Mouse (Mus musculus): Measurements from ENCODE around the gene Gpi1.
"Not testable (repeated sequence)": the region's sequence is repeated elsewhere in the genome, so short reads cannot be mapped to it uniquely, and the experiment has no call there.

Gpi1 gene

DNA sequence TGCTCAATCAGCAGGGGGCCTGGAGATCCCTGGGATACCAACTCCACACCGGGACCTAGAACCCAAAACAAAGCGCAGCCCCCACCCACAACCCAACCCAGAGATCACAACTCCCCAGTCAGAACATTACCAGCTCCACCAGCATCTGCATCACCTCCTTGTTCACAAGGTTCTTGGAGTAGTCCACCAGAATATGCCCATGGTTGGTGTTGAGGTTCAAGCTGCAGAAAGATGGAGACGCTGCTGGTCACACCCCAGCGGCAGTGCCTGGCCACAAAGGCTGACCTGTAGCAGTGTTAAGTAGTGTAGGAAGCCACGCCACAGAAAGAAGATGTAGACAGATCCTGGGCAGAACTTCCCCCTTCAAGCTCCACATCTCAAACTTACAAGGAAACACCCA is 983 bp downstream of the Gpi1 start:
- DNase-seq, result no peak

DNA sequence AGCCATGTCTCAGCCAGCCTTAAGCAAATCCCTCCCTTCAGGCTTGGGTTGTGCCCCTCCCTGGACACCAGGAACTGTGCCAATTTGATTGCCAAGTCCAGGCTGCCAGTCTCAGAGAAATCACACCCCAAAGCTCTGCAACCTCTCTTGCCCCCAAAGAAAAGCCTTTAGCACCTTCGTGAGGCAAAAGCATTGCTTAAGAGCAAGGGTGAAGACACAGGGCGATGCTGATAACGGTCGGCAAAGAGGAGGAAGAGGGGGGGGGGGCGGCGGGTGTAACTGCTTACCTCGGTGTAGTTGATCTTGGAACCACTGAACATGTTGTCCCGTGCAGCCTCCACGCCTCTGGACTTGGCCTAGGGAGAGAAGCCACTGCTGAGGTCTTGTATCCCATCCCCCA is 1.5 kb downstream of the Gpi1 start:
- peak; percentile 57 to 66 for DNase-seq

DNA sequence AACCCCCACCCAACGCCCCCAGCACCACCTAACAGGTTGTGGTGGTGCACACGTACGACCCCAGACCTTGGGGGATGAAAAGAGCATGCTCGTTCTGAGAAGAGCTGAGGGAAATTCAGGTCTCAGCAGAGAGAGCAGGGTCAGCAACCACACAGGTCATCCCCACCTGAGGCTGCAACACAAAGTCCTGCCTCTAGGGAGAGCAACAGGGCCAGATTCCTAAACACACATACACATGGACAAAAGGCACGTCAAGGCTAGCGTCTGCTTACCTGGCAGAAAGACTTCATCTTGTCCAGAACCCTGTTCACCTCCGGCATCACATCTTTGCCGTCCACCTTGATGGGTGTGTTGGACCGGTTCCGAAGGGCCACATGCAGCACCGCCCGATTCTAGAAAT is 3.3 kb downstream of the Gpi1 start:
- DNase-seq, result no peak

DNA sequence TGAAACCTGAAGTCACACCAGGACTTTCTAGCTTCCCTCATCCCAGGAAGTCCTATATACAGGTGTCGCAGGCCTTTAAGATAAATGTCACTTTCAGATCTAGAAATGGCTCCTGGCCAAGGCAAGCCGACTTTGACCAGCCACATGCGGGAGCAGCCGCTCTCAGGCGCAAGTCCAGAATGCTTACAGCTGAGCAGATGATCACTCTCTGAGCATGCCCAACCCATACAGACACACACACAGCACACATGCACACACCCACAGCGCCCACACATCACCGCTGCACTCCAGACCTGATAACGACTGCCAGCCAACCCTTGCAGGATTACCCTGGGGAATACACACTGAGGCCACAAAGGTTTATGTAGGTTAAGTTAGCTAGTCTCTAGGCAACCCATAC is 4.0 kb downstream of the Gpi1 start:
- no peak for DNase-seq

GRCm38 (mm10) chr7:34224308-34224707 is 5.8 kb downstream of the Gpi1 start:
- no peak for DNase-seq

DNA sequence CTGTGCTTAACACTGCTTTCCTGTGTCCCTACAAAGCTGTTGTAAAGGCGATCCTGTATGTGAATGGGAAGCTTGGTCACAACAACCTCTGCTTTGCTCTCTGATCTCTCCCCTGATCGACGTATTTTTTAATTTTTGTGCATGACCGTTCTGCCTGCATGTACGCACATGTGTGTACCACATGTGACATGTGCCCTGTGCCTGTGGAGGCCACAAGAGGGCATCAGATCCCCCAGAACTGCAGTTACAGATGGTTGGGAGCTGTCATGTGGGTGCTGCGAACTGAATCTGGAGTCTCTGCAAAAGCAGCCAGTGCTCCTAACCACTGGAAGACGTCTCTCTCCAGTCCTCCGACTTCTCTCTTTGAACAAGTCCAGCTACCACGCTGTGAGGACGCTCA is 7.8 kb downstream of the Gpi1 start:
- DNase-seq, result no peak

- DNase-seq, result no peak
Observed at GRCm38 (mm10) chr7:34221594-34222250, 8.4 kb downstream of the Gpi1 start.

GRCm38 (mm10) chr7:34218496-34218895 is 11.6 kb downstream of the Gpi1 start:
- DNase-seq, result no peak

DNA sequence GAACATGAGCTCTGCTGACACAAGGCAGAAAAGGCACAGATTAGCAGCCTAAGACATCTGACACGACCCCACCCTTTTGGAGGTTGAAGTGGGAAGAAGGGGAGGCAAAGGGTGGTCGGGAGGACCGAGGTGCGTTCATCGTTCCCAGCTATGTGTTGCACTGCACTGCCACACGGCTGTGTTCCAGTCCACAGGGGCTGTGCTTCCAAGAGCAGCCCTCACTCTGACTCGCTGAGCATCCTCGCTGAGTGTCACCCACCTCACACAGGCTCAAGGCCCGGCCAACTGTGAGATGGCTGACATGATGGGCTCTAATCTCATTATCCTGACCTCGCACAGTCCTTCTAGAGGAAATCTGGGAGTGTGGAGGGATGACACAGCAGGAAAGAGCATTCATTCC is 13.7 kb downstream of the Gpi1 start:
- DNase-seq, result no peak

GRCm38 (mm10) chr7:34215481-34215880 is 14.7 kb downstream of the Gpi1 start:
- DNase-seq, result no peak

- no peak for DNase-seq
Observed at GRCm38 (mm10) chr7:34214644-34215043, 15.5 kb downstream of the Gpi1 start.

- DNase-seq, result no peak
Observed at GRCm38 (mm10) chr7:34213281-34213680, 16.9 kb downstream of the Gpi1 start.

GRCm38 (mm10) chr7:34208027-34208745 is 21.9 kb downstream of the Gpi1 start:
- DNase-seq, result no peak

DNA sequence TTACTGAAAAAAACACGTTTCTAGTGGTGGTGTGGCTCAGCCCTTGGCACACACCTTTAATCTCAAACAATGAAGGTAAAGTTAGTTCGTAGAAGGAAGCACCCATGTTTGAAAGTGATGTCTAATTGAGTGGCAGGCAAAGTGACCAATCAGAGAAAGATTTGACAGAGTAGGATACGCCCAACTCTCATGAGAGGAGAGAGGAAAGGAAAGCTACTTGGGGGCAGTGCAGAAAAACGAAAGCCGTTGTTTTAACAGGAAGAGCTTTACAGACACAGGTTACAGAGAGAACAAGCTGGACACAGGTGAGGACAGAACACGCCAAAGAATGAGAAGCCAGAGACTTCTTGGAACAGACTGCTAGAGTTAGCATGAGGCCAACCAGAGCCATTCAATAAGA is 23.8 kb downstream of the Gpi1 start:
- no peak for DNase-seq

DNA sequence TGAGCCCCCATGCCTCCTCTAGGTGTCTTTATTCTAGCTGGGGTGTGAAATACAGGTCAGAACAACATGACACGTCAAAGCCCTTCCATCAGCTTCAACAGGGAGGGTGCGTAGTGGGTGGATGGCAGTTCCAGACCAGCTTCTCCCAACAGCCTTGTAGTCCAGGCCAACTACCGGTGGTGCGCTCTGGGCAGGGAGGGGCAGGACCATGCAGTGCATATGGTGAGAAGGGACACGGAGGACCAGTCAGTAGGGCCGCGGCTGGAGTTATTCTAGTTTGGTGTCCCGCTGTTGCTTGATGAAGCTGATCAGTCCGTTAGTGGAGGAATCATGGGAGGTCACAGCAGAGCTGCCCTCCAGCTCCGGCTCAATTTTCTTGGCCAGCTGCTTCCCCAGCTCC is 28.0 kb downstream of the Gpi1 start:
- not testable (repeated sequence) for DNase-seq

DNA sequence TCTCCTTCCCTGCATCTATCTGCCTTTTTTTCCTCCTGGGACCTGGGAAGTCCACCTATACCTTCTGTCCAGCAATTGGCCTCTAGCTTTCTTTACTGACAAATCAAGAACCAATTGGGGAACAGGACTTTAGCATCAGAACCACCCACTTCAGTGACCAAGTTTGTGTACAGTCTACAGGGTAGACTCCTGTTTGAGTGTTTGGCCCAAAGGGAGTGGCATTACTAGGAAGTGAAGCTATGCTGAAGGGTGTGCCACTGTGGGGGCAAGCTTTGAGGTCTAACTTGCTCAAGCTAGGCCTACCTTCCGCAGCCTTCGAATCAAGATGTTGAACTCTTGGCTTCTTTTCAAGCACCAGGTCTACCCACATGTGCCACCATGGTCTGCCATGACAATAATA is 29.3 kb downstream of the Gpi1 start:
- no peak for DNase-seq

- DNase-seq, result no peak
Observed at GRCm38 (mm10) chr7:34198346-34198745, 31.8 kb downstream of the Gpi1 start.

GRCm38 (mm10) chr7:34196132-34197128 is 33.7 kb downstream of the Gpi1 start, which contains the start of gene Pdcd2l:
Pdcd2l (minus strand) TSS chr7:34196661.
- peak; percentile 90 to 94 for DNase-seq

- DNase-seq, result no peak
Observed at GRCm38 (mm10) chr7:34195632-34196031, 34.5 kb downstream of the Gpi1 start.

GRCm38 (mm10) chr7:34192825-34193224 is 37.3 kb downstream of the Gpi1 start:
- no peak for DNase-seq

DNA sequence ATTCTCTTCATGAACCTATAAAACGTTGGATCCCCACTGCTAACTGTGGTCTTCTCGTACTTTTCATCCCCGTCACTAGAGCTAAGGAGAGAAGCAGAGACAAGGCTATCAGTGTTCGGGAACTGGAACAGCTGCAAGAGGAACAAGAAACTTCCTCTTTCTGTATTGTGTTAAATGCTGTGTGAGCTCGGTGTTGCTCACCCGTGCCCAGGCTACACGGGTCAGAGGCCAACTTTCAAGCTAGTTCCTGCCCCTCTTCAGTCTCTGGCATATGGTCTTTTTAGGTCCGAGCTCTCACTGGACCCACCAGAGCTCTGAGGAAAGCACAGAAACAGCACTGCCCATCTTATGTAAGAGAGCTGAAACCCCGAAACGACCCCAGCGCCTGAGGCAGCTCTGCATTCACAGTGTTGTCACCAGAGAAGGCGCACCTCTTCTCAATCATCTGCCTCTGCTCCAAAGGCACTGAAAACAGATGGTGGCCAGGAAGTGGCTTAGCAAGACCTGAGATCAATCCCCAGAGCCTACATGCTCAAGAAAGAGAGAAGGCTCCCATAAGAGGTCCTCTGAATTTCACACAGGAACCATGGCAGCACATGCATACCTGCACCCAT is 40.7 kb downstream of the Gpi1 start:
- DNase-seq, result no peak

DNA sequence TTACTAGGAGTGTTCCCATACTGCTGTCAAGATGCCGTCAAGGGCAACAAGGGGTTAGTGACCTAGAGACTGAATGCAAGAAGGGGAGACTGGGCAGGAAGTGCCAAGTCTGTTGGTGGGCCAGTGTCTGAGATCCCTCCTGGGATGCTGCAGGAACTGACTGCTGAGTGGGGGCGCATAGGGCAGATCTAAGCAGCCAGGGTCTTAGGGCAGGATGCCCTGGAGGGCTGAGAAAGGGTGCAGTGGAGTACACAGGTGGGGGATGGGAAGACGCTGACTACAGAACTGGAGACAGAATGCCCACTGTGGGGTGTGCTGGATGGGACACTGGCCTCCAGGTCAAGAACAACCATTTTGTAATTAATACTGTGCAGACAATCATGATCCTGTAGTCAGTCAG is 46.3 kb downstream of the Gpi1 start:
- DNase-seq, result no peak

GRCm38 (mm10) chr7:34183356-34183755 is 46.8 kb downstream of the Gpi1 start:
- DNase-seq, result no peak
